Mouse (Mus musculus) lung, embryonic 14.5 days (tissue): ENCODE results near the gene Colgalt1. TPM values are rescaled to one million over a fixed set of nuclear protein-coding genes. Genes with fewer than 3 reads are reported as not detected.

Experiments
- ATAC-seq: fragments of 200-750 bp; cut with Nextera tagmentation; 2 replicates; pipeline ENCODE4 v1.8.0; 2017; ENCODE audit warnings: mild to moderate bottlenecking, moderate TSS enrichment, moderate library complexity; ENCODE audit not compliant: insufficient read depth
- DNase-seq: peaks from one replicate; pipeline ENCODE4 v3.0.0-alpha.2; 2015
- H3K27ac ChIP-seq: fragments of 300-500 bp; sonication (generic); 2 replicates; pipeline ENCODE4 v1.5.1; 2014; ENCODE audit warnings: low read depth, mild to moderate bottlenecking, moderate library complexity
- H3K27me3 ChIP-seq: fragments of 300-500 bp; sonication (generic); 2 replicates; pipeline ENCODE4 v1.6.1; 2014; ENCODE audit warnings: low read length, control low read depth; ENCODE audit not compliant: insufficient read depth
- H3K36me3 ChIP-seq: fragments of 300-500 bp; sonication (generic); 2 replicates; pipeline ENCODE4 v1.6.1; 2014; ENCODE audit warnings: control low read depth; ENCODE audit not compliant: insufficient read depth
- H3K4me1 ChIP-seq: fragments of 300-500 bp; sonication (generic); 2 replicates; pipeline ENCODE4 v1.6.1; 2014; ENCODE audit warnings: antibody characterized with exemption, control low read depth; ENCODE audit not compliant: insufficient read depth
- H3K4me2 ChIP-seq: fragments of 300-500 bp; sonication (generic); 2 replicates; pipeline ENCODE4 v1.6.1; 2014; ENCODE audit warnings: mild to moderate bottlenecking
- H3K4me3 ChIP-seq: fragments of 300-500 bp; sonication (generic); 2 replicates; pipeline ENCODE4 v1.5.1; 2014; ENCODE audit warnings: low read depth, low read length
- H3K9ac ChIP-seq: fragments of 300-500 bp; sonication (generic); 2 replicates; pipeline ENCODE4 v1.6.1; 2014
- H3K9me3 ChIP-seq: fragments of 300-500 bp; sonication (generic); 2 replicates; pipeline ENCODE4 v1.6.1; 2016; ENCODE audit warnings: low read depth, low read length, control low read depth
- CTCF ChIP-seq: IDR thresholded peaks from 2 replicates; pipeline ENCODE4 v1.5.1; 2016; ENCODE audit warnings: antibody characterized with exemption, low read depth
- WGBS: fragments of 180-500 bp; shearing (Covaris S2); extraction: QIAGEN DNeasy Blood & Tissue Kit; methylation state at CpG from one replicate; pipeline ENCODE4 v1.1.7; 2014; 5-methylcytosine and 5-hydroxymethylcytosine counted together
- polyA plus RNA-seq: library from polyadenylated mRNA; unstranded; fragments of >200 nt; fragmentation: Nextera tagmentation; extraction: Ambion mirVana; gene quantifications from 2 replicates; pipeline ENCODE4 v1.2.1, GENCODE M21; 2014

Gene Colgalt1
- polyA plus RNA-seq = 87.5 and 90.5 TPM in 2 replicates

GRCm38 (mm10) chr8:71610822-71611651, at the start of gene Colgalt1:
Gene Colgalt1 (plus strand): TSS chr8:71610998.
- H3K4me2 ChIP-seq = peak within 1 kb of the TSS; percentile 90
- under 1% methylated on average over 80 of the region's 82 CpGs for WGBS
- H3K9ac ChIP-seq = peak within 1 kb of the TSS; percentile 88
- no peaks in the 10 kb centered on the region for H3K9me3 ChIP-seq
- TF ChIP-seq CTCF = no peak
- no peaks in the 10 kb centered on the region for H3K27me3 ChIP-seq
- DNase-seq (peak; percentile 99), ATAC-seq (peak; percentile 100)
- peak within 1 kb of the TSS; percentile 85 for H3K27ac ChIP-seq
- H3K4me1 ChIP-seq = peaks cover 10% of the 10 kb centered on the region
- H3K36me3 ChIP-seq = peaks cover 27% of the 10 kb centered on the region
- peak within 1 kb of the TSS; percentile 92 for H3K4me3 ChIP-seq

- Histone ChIP-seq H3K9me3 (no peaks in the 10 kb centered on the region), H3K27ac (no peak overlapping the region), H3K4me3 (no peak overlapping the region), H3K27me3 (peaks cover 60% of the 10 kb centered on the region), H3K4me2 (no peak overlapping the region), H3K36me3 (no peaks in the 10 kb centered on the region), H3K4me1 (peaks cover 3% of the 10 kb centered on the region; the same call in 1 of the 2 replicates), H3K9ac (no peak overlapping the region)
- 0 out of 2 replicates have a peak, but pooled peaks have one; percentile 14 for ATAC-seq
- peak; percentile 97 for TF ChIP-seq CTCF
- 2% methylated on average over 15 of the region's 15 CpGs for WGBS
- DNase-seq = peak; percentile 91
These were observed 49.4 kb upstream of the Colgalt1 start for GRCm38 (mm10) chr8:71561401-71561800.

GRCm38 (mm10) chr8:71562751-71563150, 48.0 kb upstream of the Colgalt1 start:
- H3K9me3 ChIP-seq = no peaks in the 10 kb centered on the region
- peak overlapping the region; percentile 51 for H3K4me2 ChIP-seq
- no peak overlapping the region for H3K9ac ChIP-seq
- H3K27me3 ChIP-seq = peaks cover 46% of the 10 kb centered on the region
- no peak overlapping the region for H3K27ac ChIP-seq
- peaks cover 3% of the 10 kb centered on the region; the same call in 1 of the 2 replicates for H3K4me1 ChIP-seq
- ATAC-seq (peak; percentile 26; the same call in 1 of the 2 replicates), DNase-seq (peak; percentile 74)
- peak; percentile 69 for TF ChIP-seq CTCF
- H3K36me3 ChIP-seq = no peaks in the 10 kb centered on the region
- under 1% methylated on average over 33 of the region's 33 CpGs for WGBS
- H3K4me3 ChIP-seq = peak overlapping the region; percentile 24; the same call in 1 of the 2 replicates

GRCm38 (mm10) chr8:71563992-71564391, 46.8 kb upstream of the Colgalt1 start:
- no peaks in the 10 kb centered on the region for H3K9me3 ChIP-seq
- H3K9ac ChIP-seq = no peak overlapping the region
- H3K4me2 ChIP-seq = no peak overlapping the region
- H3K4me1 ChIP-seq = peaks cover 10% of the 10 kb centered on the region
- H3K27ac ChIP-seq = no peak overlapping the region
- H3K36me3 ChIP-seq = no peaks in the 10 kb centered on the region
- TF ChIP-seq CTCF = peak; percentile 51
- no peak overlapping the region for H3K4me3 ChIP-seq
- 81% methylated on average over 4 of the region's 4 CpGs for WGBS
- DNase-seq (no peak), ATAC-seq (no peak)
- peaks cover 39% of the 10 kb centered on the region for H3K27me3 ChIP-seq

- H3K36me3 ChIP-seq = no peaks in the 10 kb centered on the region
- no peak for TF ChIP-seq CTCF
- 49% methylated on average over 3 of the region's 3 CpGs for WGBS
These were observed 44.3 kb upstream of the Colgalt1 start, which contains the start of gene Nxnl1 for GRCm38 (mm10) chr8:71566501-71566900. Gene Nxnl1 (minus strand): TSS chr8:71566601.

GRCm38 (mm10) chr8:71567587-71567986, 43.2 kb upstream of the Colgalt1 start:
- H3K27me3 ChIP-seq = peaks cover 10% of the 10 kb centered on the region
- H3K9ac ChIP-seq = no peak overlapping the region
- no peaks in the 10 kb centered on the region for H3K9me3 ChIP-seq
- no peak overlapping the region for H3K27ac ChIP-seq
- no peak overlapping the region for H3K4me2 ChIP-seq
- ATAC-seq (no peak), DNase-seq (no peak)
- WGBS = 56% methylated on average over 7 of the region's 7 CpGs
- H3K4me1 ChIP-seq = peaks cover 8% of the 10 kb centered on the region
- H3K4me3 ChIP-seq = no peak overlapping the region
- no peaks in the 10 kb centered on the region for H3K36me3 ChIP-seq
- no peak for TF ChIP-seq CTCF

More at GRCm38 (mm10) chr8:71566501-71566900, 44.3 kb upstream of the Colgalt1 start, which contains the start of gene Nxnl1:
- ATAC-seq = no peak
- no peak within 1 kb of the TSS for H3K27ac ChIP-seq
- no peak within 1 kb of the TSS for H3K9ac ChIP-seq
- peaks cover 10% of the 10 kb centered on the region for H3K4me1 ChIP-seq
- DNase-seq = no peak
- no peaks in the 10 kb centered on the region for H3K9me3 ChIP-seq
- H3K27me3 ChIP-seq = peaks cover 21% of the 10 kb centered on the region
- H3K4me2 ChIP-seq = no peak within 1 kb of the TSS
- no peak within 1 kb of the TSS for H3K4me3 ChIP-seq

GRCm38 (mm10) chr8:71568387-71568937, 42.3 kb upstream of the Colgalt1 start, which contains the start of gene Slc27a1:
Gene Slc27a1 (plus strand): TSS chr8:71568882.
- Histone ChIP-seq H3K27me3 (0 out of 2 replicates have a peak, but pooled peaks cover 6% of the 10 kb centered on the region), H3K27ac (peak within 1 kb of the TSS; percentile 83), H3K4me3 (peak within 1 kb of the TSS; percentile 52), H3K4me2 (peak within 1 kb of the TSS; percentile 80), H3K36me3 (no peaks in the 10 kb centered on the region), H3K4me1 (peaks cover 7% of the 10 kb centered on the region; the same call in 1 of the 2 replicates), H3K9ac (peak within 1 kb of the TSS; percentile 31), H3K9me3 (no peaks in the 10 kb centered on the region)
- peak; percentile 57 for DNase-seq
- no peak for TF ChIP-seq CTCF
- ATAC-seq = no peak
- 11% methylated on average over 13 of the region's 13 CpGs for WGBS
